Mouse (Mus musculus): ENCODE data around the gene Pdxk. TPM values are rescaled to one million over a fixed set of nuclear protein-coding genes. Genes with fewer than 3 reads are reported as not detected.
"Not testable (repeated sequence)": the region's sequence is repeated elsewhere in the genome, so short reads cannot be mapped to it uniquely, and the experiment has no call there.

Pdxk gene
- polyA plus RNA-seq, 1 experiment, result 4.1 TPM

DNA sequence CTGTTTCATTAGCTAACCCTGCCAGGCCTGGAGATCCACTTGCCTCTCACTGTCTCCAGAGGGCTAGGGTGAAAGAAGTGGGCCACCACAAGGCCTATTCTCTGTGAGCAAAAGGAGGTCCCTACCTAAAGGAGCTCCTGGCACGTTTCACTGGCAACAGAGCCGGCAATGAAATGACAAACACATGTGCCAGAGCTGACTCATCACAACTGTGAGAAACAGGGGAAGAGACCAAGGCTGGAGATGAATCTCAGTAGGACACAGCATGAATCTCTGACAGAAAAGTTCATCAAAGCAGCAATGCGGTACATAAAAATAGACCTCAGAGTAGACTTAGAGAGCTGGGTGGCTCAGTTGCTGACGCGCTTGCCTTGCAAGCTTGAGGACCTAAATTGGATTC, 46.9 kb downstream of the Pdxk start:
- TF ChIP-seq CTCF (IDR thresholded peaks at IDR 0.05; ENCODE audit: control insufficient read depth, insufficient read depth, insufficient replicate concordance, low read depth, low read length), result no peak
- TF ChIP-seq POLR2A (IDR thresholded peaks at IDR 0.05; ENCODE audit: control insufficient read depth, low read depth, low read length), result no peak
- Histone ChIP-seq H3K4me1 (ENCODE audit: control insufficient read depth, insufficient read depth, low read length) (peaks cover 4% of the 10 kb centered on the region), H3K36me3 (ENCODE audit: control insufficient read depth, insufficient read depth, low read length) (no peaks in the 10 kb centered on the region), H3K27me3 (ENCODE audit: control insufficient read depth, insufficient read depth, low read length) (no peaks in the 10 kb centered on the region), H3K27ac (ENCODE audit: control insufficient read depth, insufficient read depth, low read depth, low read length) (no peak overlapping the region), H3K4me3 (ENCODE audit: control insufficient read depth, low read depth, low read length) (no peak overlapping the region)

DNA sequence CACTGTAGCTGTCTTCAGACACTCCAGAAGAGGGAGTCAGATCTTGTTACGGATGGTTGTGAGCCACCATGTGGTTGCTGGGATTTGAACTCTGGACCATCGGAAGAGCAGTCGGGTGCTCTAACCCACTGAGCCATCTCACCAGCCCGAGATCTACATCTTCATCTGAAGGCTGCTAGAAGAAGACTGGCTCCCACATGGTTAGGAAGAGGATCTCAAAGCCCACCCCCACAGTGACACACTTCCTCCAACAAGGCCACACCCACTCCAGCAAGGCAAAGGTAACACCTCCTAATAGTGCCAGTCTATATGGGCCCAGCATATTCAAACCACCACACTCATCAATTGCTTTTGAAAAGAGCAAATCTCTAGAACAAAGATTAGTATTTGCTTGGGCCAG, 49.8 kb downstream of the Pdxk start:
- H3K27ac ChIP-seq (ENCODE audit: control insufficient read depth, insufficient read depth, low read depth, low read length); H3K4me3 ChIP-seq (ENCODE audit: control insufficient read depth, low read depth, low read length); H3K36me3 ChIP-seq (ENCODE audit: control insufficient read depth, insufficient read depth, low read length); H3K27me3 ChIP-seq (ENCODE audit: control insufficient read depth, insufficient read depth, low read length): not testable (repeated sequence)
- H3K4me1 ChIP-seq (ENCODE audit: control insufficient read depth, insufficient read depth, low read length), result peaks cover 12% of the 10 kb centered on the region

DNA sequence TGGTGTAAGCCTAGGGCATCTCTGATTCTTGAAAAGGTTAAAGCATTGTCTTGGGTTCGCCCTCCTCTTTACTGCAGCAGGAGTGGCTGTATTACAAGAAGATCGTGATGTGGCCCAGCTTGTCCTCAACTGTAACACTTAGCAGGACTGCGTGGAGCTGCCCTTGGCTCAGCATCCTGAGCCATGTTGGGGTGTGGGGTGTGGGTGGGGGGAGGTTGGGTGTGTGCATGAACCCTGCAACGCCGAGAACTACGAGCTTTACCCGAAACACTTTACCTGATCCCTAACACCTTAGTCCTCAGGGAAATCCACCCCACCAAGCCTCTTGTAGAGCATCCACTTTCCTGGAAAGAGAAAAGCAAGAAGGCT, 51.6 kb downstream of the Pdxk start:
- peaks cover 1% of the 10 kb centered on the region for H3K36me3 ChIP-seq (ENCODE audit: control insufficient read depth, insufficient read depth, low read length)
- peaks cover 14% of the 10 kb centered on the region for H3K4me1 ChIP-seq (ENCODE audit: control insufficient read depth, insufficient read depth, low read length)
- TF ChIP-seq CTCF (IDR thresholded peaks at IDR 0.05; ENCODE audit: control insufficient read depth, insufficient read depth, insufficient replicate concordance, low read depth, low read length), result no peak
- TF ChIP-seq POLR2A (IDR thresholded peaks at IDR 0.05; ENCODE audit: control insufficient read depth, low read depth, low read length), result no peak
- no peak overlapping the region for H3K27ac ChIP-seq (ENCODE audit: control insufficient read depth, insufficient read depth, low read depth, low read length)
- H3K27me3 ChIP-seq (ENCODE audit: control insufficient read depth, insufficient read depth, low read length), result no peaks in the 10 kb centered on the region
- H3K4me3 ChIP-seq (ENCODE audit: control insufficient read depth, low read depth, low read length), result peak overlapping the region; percentile 95

DNA sequence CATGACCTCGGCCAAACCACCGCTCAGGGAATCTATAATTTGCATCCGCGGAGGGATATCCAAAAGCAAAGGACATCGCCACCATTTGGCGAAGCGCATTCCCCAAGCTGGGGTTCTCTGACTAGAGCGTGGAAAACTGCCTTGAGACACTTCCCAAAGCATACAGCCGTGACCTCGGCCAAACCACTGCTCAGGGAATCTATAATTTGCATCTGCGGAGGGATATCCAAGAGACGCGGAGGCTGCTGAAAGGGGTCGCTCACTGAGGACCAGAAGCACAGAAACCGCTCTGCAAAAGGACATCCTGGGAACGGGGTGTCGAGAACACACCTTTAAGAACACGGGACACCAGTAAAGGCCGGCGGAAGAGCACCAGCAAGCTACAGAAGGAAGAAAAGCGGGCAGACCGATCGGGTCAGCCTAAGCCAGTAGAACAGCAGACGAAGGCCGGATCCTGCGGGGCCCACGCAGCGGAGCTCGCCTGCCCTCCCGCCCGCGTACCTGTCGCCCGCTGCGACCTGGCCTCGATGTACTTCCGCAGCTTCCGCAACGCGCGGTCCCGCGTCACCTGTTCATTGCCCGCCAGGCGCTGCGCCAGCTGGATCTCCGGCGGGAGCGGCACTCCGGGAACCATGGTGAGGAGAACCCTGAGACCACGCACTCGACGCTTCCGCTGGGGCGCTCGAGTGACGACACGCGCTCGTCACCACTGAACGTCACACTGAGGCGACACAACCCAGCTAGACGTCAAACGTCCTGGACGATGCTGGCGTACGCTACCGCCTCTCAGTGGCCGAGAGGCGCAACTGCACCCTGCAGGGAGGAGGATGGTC, 52.2 kb downstream of the Pdxk start, which contains the start of gene Rrp1:
Gene Rrp1 (minus strand): TSS at position 725 of the 833 bp plus-strand sequence.
- H3K27me3 ChIP-seq (ENCODE audit: control insufficient read depth, insufficient read depth, low read length), result no peaks in the 10 kb centered on the region
- H3K4me1 ChIP-seq (ENCODE audit: control insufficient read depth, insufficient read depth, low read length), result peaks cover 14% of the 10 kb centered on the region
- peak within 1 kb of the TSS; percentile 81 for H3K27ac ChIP-seq (ENCODE audit: control insufficient read depth, insufficient read depth, low read depth, low read length)
- H3K4me3 ChIP-seq (ENCODE audit: control insufficient read depth, low read depth, low read length), result peak within 1 kb of the TSS; percentile 95
- TF ChIP-seq POLR2A (IDR thresholded peaks at IDR 0.05; ENCODE audit: control insufficient read depth, low read depth, low read length) (peak; percentile 96), CTCF (IDR thresholded peaks at IDR 0.05; ENCODE audit: control insufficient read depth, insufficient read depth, insufficient replicate concordance, low read depth, low read length) (peak; percentile 100)
- peaks cover 1% of the 10 kb centered on the region for H3K36me3 ChIP-seq (ENCODE audit: control insufficient read depth, insufficient read depth, low read length)

DNA sequence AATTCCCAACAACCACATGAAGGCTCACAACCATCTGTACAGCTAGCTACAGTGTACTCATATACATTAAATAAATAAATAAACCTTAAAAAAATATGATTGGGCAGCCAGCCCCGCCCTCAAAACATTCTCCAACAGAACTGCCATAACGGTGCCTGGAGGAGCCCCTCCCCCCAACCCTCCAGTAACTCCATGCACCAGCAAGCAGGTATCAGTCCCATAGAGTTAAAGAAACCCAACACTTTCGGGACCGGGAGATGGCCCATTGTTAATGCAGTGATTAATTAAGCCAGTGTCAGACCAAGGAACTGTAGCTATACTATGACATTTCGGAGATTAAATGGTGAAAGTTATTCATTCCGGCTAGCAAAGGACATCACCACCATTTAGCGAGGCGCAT, 52.9 kb downstream of the Pdxk start:
- Histone ChIP-seq H3K27me3 (ENCODE audit: control insufficient read depth, insufficient read depth, low read length) (no peaks in the 10 kb centered on the region), H3K36me3 (ENCODE audit: control insufficient read depth, insufficient read depth, low read length) (peaks cover 1% of the 10 kb centered on the region), H3K4me3 (ENCODE audit: control insufficient read depth, low read depth, low read length) (peak overlapping the region; percentile 95), H3K4me1 (ENCODE audit: control insufficient read depth, insufficient read depth, low read length) (peaks cover 14% of the 10 kb centered on the region), H3K27ac (ENCODE audit: control insufficient read depth, insufficient read depth, low read depth, low read length) (peak overlapping the region; percentile 81)
- TF ChIP-seq CTCF (IDR thresholded peaks at IDR 0.05; ENCODE audit: control insufficient read depth, insufficient read depth, insufficient replicate concordance, low read depth, low read length) (no peak), POLR2A (IDR thresholded peaks at IDR 0.05; ENCODE audit: control insufficient read depth, low read depth, low read length) (no peak)

DNA sequence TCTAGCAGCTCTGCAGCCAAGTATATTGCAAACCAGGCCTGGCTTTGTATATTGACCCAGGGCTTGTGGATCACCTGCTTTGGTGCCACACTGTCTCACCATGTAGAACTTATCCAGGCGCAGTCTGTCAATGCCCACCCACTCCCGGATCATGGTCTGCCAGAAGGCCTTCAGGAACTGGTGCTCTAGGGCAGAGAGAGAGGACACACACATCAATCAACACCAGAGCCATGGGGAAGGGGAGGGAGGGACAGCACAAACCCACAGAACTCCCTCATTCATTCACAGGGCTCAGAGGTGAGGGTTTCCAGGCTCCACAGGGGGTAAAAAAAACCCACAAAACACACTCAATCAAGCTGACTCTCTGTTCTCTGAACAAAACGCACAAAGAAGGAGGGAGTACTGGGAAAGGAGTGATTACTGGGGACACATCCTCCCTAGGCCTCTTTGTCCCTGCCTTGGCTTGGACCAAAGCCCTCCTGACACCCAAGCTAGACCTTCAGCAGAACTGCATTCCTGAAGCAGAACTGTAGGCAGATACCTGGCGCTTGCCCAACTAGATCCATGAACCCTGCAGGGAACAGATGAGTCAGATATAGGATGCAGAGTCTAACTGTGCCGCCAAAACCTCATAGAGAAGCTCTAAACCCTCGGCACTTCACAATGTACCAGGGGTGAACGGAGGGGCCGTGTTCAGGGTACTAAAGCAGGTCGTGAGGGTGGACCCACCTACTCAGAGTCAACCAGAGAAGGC, 55.6 kb downstream of the Pdxk start:
- Histone ChIP-seq H3K27me3 (ENCODE audit: control insufficient read depth, insufficient read depth, low read length) (no peaks in the 10 kb centered on the region), H3K4me3 (ENCODE audit: control insufficient read depth, low read depth, low read length) (no peak overlapping the region), H3K36me3 (ENCODE audit: control insufficient read depth, insufficient read depth, low read length) (peaks cover 1% of the 10 kb centered on the region), H3K4me1 (ENCODE audit: control insufficient read depth, insufficient read depth, low read length) (peaks cover 14% of the 10 kb centered on the region), H3K27ac (ENCODE audit: control insufficient read depth, insufficient read depth, low read depth, low read length) (peak overlapping the region; percentile 60; the same call in 1 of the 2 replicates)
- TF ChIP-seq CTCF (IDR thresholded peaks at IDR 0.05; ENCODE audit: control insufficient read depth, insufficient read depth, insufficient replicate concordance, low read depth, low read length) (no peak), POLR2A (IDR thresholded peaks at IDR 0.05; ENCODE audit: control insufficient read depth, low read depth, low read length) (no peak)

DNA sequence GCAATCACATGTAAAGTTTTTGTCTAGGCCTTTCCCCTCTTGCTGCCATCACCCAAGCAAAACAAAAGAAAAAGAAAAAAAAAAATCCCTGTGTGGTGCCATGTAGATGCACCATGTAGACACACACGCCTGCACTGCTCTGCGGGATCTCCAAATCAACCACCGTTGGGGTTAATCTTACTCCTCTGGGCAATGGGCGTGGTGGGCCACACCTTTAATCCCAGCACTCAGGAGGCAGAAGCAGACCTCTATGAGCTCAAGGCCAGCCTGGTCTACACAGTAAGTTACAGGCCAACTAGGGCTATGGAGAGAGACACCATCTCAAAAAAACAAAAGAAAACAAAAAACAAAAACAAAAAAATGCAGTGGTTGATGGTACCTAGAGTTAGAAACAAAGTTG, 57.6 kb downstream of the Pdxk start:
- Histone ChIP-seq H3K4me1 (ENCODE audit: control insufficient read depth, insufficient read depth, low read length) (peaks cover 10% of the 10 kb centered on the region), H3K27me3 (ENCODE audit: control insufficient read depth, insufficient read depth, low read length) (no peaks in the 10 kb centered on the region), H3K36me3 (ENCODE audit: control insufficient read depth, insufficient read depth, low read length) (peaks cover 1% of the 10 kb centered on the region), H3K4me3 (ENCODE audit: control insufficient read depth, low read depth, low read length) (no peak overlapping the region), H3K27ac (ENCODE audit: control insufficient read depth, insufficient read depth, low read depth, low read length) (no peak overlapping the region)
- TF ChIP-seq POLR2A (IDR thresholded peaks at IDR 0.05; ENCODE audit: control insufficient read depth, low read depth, low read length) (no peak), CTCF (IDR thresholded peaks at IDR 0.05; ENCODE audit: control insufficient read depth, insufficient read depth, insufficient replicate concordance, low read depth, low read length) (no peak)
